In the genomic region with DNA sequence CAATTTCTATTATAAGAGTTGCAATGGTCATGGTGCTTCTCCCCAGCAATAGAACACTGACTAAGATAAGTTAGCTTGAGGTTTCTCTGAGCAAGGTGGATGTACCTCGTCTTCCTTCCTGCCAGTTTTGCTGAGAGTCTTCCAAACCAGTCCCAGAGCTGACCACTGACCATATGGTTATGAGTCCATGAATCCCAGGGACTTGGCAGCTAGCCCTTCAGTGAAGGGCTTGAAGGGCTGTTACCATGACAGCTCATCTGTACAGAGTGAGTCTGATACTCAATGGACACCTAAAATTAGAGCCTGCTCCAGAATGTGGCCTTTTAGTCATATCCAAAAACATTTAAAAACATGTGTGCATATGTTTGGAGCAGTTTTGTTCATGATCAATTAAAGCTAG, we compare ENCODE assay signal across 25 mouse cellular contexts.
DNase-seq lines count a peak whose midpoint lies in the region; ATAC-seq and TF ChIP-seq lines count a peak whose summit lies in the region.
"Had no signal": no experiment of that assay in that cellular context is flagged by ENCODE, and none has a peak within 500 bp of the region (broad histone marks: within the 10 kb centered on the region; RNA-seq: fewer than 3 reads in every experiment).

No protein-coding gene starts in this region.

- DNase-seq in cerebellum, postnatal 25 days, result peak; percentile 42 to 67
- DNase-seq in cerebellum, adult 9-11 months, result no peak
- peak; percentile 60 for DNase-seq in hindbrain, postnatal 0 days (ENCODE audit: low spot score)
- DNase-seq in hindbrain, embryonic 14.5 days (ENCODE audit: low spot score), result no peak
- DNase-seq in NIH3T3 (ENCODE audit: low read depth), result peak; percentile 4
- DNase-seq in right cerebral cortex, adult 18-20 months, result no peak
- DNase-seq: adrenal gland, adult 8-10 months; adrenal gland, postnatal 25 days; cerebellum, adult 8-10 months; forebrain, postnatal 0 days; gastrocnemius, adult 2 months; gastrocnemius, postnatal 14 days; heart, adult 18-20 months; heart, postnatal 14 days; heart, postnatal 4 days; kidney, adult 11 months had no signal

- no peaks in the 10 kb centered on the region for H3K36me3 ChIP-seq in hindbrain, postnatal 0 days (ENCODE audit: insufficient read depth, low read length)
- no peaks in the 10 kb centered on the region for H3K36me3 ChIP-seq in hindbrain, embryonic 14.5 days (replicated peaks; ENCODE audit: control insufficient read depth, insufficient read depth)
- H3K36me3 ChIP-seq: embryonic facial prominence, embryonic 12.5 days; embryonic facial prominence, embryonic 15.5 days; heart, embryonic 10.5 days; heart, embryonic 13.5 days; hindbrain, embryonic 15.5 days; intestine, embryonic 15.5 days had no signal

- no peak overlapping the region for H3K4me3 ChIP-seq in hindbrain, postnatal 0 days (ENCODE audit: low read length)
- no peak overlapping the region for H3K4me3 ChIP-seq in hindbrain, embryonic 14.5 days (replicated peaks; ENCODE audit: low read length)
- H3K4me3 ChIP-seq: embryonic facial prominence, embryonic 12.5 days; embryonic facial prominence, embryonic 15.5 days; gastrocnemius, adult 2 months; heart, embryonic 10.5 days; heart, embryonic 13.5 days; hindbrain, embryonic 15.5 days; intestine, embryonic 15.5 days had no signal

- WGBS in hindbrain, postnatal 0 days, result 52% methylated on average over 1 of the region's 1 CpGs
- WGBS in hindbrain, embryonic 14.5 days, result 86% methylated on average over 1 of the region's 1 CpGs

- H3K9ac ChIP-seq in hindbrain, postnatal 0 days (replicated peaks; ENCODE audit: low read length), result no peak overlapping the region
- no peak overlapping the region for H3K9ac ChIP-seq in hindbrain, embryonic 14.5 days
- H3K9ac ChIP-seq: embryonic facial prominence, embryonic 12.5 days; embryonic facial prominence, embryonic 15.5 days; forebrain, postnatal 0 days; heart, embryonic 13.5 days; hindbrain, embryonic 15.5 days; intestine, embryonic 15.5 days had no signal

- H3K27me3 ChIP-seq in hindbrain, postnatal 0 days (ENCODE audit: insufficient read depth, low read length), result no peaks in the 10 kb centered on the region
- no peaks in the 10 kb centered on the region for H3K27me3 ChIP-seq in hindbrain, embryonic 14.5 days (ENCODE audit: control insufficient read depth, insufficient read depth, low read length)
- H3K27me3 ChIP-seq: embryonic facial prominence, embryonic 12.5 days; embryonic facial prominence, embryonic 15.5 days; heart, embryonic 13.5 days; hindbrain, embryonic 15.5 days; intestine, embryonic 15.5 days had no signal

- ATAC-seq in hindbrain, postnatal 0 days, result no peak
- no peak for ATAC-seq in hindbrain, embryonic 14.5 days (ENCODE audit: low FRiP score)
- ATAC-seq: activated CD4-positive, CD25-positive, alpha-beta regulatory T cell, adult 4 months; CD4-positive, CD25-positive, alpha-beta regulatory T cell, adult 4 months; forebrain, embryonic 14.5 days; forebrain, postnatal 0 days; intestine, embryonic 15.5 days had no signal

- H3K4me2 ChIP-seq in hindbrain, postnatal 0 days (ENCODE audit: low read depth, low read length), result no peak overlapping the region
- no peak overlapping the region for H3K4me2 ChIP-seq in hindbrain, embryonic 14.5 days (replicated peaks)
- H3K4me2 ChIP-seq: embryonic facial prominence, embryonic 12.5 days; embryonic facial prominence, embryonic 15.5 days; heart, embryonic 13.5 days; hindbrain, embryonic 15.5 days; intestine, embryonic 15.5 days had no signal

- no peaks in the 10 kb centered on the region for H3K4me1 ChIP-seq in hindbrain, postnatal 0 days (ENCODE audit: insufficient read depth, low read length)
- H3K4me1 ChIP-seq in hindbrain, embryonic 14.5 days (replicated peaks; ENCODE audit: control insufficient read depth, insufficient read depth, low read length), result no peaks in the 10 kb centered on the region
- H3K4me1 ChIP-seq: embryonic facial prominence, embryonic 12.5 days; embryonic facial prominence, embryonic 15.5 days; heart, embryonic 10.5 days; heart, embryonic 13.5 days; hindbrain, embryonic 15.5 days; intestine, embryonic 15.5 days had no signal

- no peaks in the 10 kb centered on the region for H3K9me3 ChIP-seq in hindbrain, postnatal 0 days (ENCODE audit: low read length)
- H3K9me3 ChIP-seq in hindbrain, embryonic 14.5 days (ENCODE audit: control insufficient read depth, low read length), result no peaks in the 10 kb centered on the region
- H3K9me3 ChIP-seq: embryonic facial prominence, embryonic 12.5 days; embryonic facial prominence, embryonic 15.5 days; heart, embryonic 10.5 days; heart, embryonic 13.5 days; hindbrain, embryonic 15.5 days; intestine, embryonic 15.5 days had no signal

- no peak overlapping the region for H3K27ac ChIP-seq in hindbrain, postnatal 0 days
- no peak overlapping the region for H3K27ac ChIP-seq in hindbrain, embryonic 14.5 days
- H3K27ac ChIP-seq: embryonic facial prominence, embryonic 12.5 days; embryonic facial prominence, embryonic 15.5 days; gastrocnemius, adult 2 months; heart, embryonic 10.5 days; heart, embryonic 13.5 days; hindbrain, embryonic 15.5 days; intestine, embryonic 15.5 days had no signal

- no peak for TF ChIP-seq CTCF in hindbrain, postnatal 0 days (IDR thresholded peaks at IDR 0.05; ENCODE audit: low read depth)

Comparison
In these comparisons a context has a peak if more than half of its experiments do, and no peak if none do; other contexts are left out.
1. DNase-seq: peak in cerebellum, postnatal 25 days (2 of 2), hindbrain, postnatal 0 days (single experiment) and NIH3T3 (single experiment); none in cerebellum, adult 9-11 months (single experiment), hindbrain, embryonic 14.5 days (single experiment) and right cerebral cortex, adult 18-20 months (single experiment).